Mouse (Mus musculus): ENCODE measurements around the gene Kcnk3. TPM values are rescaled to one million over a fixed set of nuclear protein-coding genes. Genes with fewer than 3 reads are reported as not detected.
A peak's percentile ranks its signal among the peaks of the same experiment; 100 is the strongest.

Gene Kcnk3
- total RNA-seq, 4 experiments from 2014 or later, result 0.17 to 1.2 (median 0.39) TPM

DNA sequence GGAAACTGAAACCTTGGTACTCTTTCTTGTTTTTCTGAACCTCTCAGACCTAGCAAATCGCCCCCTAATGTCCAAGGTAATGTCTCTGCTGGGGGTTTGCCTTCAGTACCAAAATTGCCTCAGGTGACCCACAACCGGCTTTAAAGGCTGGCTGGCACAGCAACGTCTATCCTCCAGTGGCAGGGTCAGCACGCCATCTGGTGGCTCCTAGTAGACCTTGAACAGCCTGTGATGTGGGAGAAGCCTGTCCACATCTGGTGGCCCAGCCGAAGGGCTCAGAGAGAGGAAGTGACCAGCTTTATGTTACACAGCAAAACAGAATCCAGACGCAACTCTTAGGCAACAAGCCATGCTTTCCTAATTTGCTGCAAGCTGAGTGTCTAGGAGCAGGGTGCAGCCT is 50.1 kb downstream of the Kcnk3 start:
- DNase-seq (ENCODE audit: low spot score in 2 of 2), result peak; percentile 52 to 67

GRCm38 (mm10) chr5:30643477-30644179 is 55.7 kb downstream of the Kcnk3 start:
- DNase-seq (ENCODE audit: low spot score in 2 of 2), result no peak

DNA sequence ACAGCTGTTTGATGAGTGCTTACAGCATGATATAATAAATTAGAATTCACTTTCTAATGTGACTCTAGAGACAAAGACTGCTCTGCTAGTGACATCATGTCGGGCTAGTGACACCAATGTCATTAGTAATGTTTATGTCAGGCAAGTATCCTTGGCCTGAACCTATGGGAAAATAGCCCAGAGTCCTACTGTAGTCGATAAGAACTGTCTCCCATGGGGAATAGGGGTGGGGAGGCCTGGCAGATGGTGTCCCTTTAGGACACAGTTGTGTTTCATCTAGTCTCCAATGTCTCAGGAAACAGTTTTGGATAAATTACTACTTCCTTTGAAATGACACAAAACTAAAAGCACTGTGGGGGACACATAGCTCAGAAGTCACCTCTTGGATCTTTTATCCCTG is 58.1 kb downstream of the Kcnk3 start:
- no peak for DNase-seq (ENCODE audit: low spot score in 2 of 2)

DNA sequence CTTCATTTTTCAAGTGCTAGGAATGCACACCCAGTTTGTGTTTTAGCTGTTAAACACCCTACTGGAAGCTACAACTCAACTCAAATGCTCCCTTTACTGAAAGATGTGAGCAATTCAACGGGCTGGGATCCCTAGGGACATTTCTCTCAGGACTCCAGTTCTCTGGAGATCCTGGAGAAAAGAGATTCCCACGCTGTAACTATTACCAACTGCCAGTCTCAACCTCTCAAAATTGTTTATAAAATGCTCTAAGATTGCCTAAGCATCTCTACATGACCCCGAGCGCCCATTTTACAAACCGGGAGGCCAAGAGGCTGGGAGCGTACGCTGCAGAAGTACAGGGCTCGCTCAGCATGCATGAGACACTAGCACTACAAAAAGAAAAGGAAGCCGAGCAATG is 59.4 kb downstream of the Kcnk3 start:
- DNase-seq (ENCODE audit: low spot score in 2 of 2), result no peak

DNA sequence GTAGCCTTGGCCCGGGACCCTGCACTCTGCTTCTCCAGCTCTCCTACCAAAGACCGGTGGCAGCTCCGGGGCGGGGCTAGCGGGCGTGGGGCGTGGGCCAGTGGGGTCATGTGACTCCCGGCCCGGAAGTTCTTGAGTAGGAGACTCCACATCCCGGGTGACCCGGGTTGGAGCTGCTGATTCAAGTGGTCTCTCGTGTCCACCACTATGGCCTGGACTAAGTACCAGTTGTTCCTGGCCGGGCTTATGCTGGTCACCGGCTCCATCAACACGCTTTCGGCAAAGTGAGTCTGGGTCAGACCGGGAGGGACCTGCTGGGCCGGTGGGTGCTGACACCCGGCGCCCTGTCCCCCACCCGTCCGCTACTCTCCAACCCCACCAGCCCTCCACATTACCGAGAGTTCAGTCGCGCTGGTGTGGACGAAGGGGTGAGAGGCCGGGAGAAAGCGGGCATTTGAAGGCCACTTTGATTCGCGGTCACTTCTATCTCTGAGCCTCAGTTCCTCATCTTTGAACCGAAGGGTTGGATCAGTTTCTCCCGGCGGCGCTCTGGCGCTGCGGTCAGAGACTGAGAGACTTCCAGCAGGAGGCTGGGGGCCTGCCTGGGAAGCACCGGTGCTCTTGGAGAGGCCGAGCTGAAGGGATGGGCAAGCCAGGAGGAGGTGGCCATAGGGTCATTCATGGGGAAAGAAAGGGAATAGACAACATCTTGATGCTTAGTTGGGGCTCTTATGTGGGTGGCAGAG is 60.0 kb downstream of the Kcnk3 start, which contains the start of gene Slc35f6:
Slc35f6 (plus strand) TSS at position 119 of the 746 bp plus-strand sequence.
- DNase-seq (ENCODE audit: low spot score in 2 of 2), result peak; percentile 89 to 90

- DNase-seq (ENCODE audit: low spot score in 2 of 2), result no peak
Observed at GRCm38 (mm10) chr5:30649558-30649957, 61.6 kb downstream of the Kcnk3 start.

DNA sequence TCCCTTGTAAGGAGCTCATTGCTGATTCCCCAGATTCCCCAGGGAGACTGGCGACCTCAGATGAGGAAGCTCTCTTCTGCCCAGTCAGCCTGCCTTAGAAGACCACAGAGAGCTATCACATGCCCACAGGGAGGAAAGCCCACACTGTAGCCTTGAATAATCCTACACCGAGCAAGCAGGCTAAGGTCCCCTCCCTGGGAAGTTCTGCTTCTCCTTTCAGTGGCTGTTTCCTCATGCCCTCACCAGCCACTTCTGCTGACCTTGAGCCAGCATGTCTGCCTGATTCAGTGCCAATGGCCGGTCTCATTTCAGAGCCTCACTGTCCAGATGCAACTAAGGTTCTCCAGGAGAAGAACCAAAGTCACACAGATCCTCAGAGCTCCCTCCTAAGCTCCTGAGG is 62.8 kb downstream of the Kcnk3 start:
- peak in 1 of 2 experiments; percentile 30 for DNase-seq (ENCODE audit: low spot score in 2 of 2)

- no peak for DNase-seq (ENCODE audit: low spot score in 2 of 2)
Observed at GRCm38 (mm10) chr5:30651554-30651953, 63.6 kb downstream of the Kcnk3 start.

DNA sequence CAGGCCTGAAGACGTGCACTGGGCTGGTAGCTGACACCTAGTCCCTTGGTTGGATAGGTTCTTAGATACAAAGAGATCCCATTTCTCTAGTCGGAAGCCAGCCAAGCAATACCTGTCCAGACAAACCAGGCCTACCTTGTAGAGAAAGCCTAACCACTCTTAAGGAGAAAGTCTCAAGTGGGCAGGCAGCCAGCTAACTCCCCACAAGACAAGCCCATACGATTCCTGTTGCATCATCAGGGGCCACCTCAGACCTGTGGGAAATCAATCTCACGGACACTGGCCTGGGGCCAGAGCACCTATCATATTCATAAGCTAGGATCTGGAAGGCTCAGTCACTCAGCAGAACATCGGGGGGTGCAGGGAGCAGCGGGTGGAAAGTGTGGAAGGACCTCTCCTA is 65.3 kb downstream of the Kcnk3 start:
- DNase-seq (ENCODE audit: low spot score in 2 of 2), result no peak

GRCm38 (mm10) chr5:30655042-30655441 is 67.1 kb downstream of the Kcnk3 start:
- DNase-seq (ENCODE audit: low spot score in 2 of 2), result no peak

GRCm38 (mm10) chr5:30655526-30656195 is 67.7 kb downstream of the Kcnk3 start:
- no peak for DNase-seq (ENCODE audit: low spot score in 2 of 2)

DNA sequence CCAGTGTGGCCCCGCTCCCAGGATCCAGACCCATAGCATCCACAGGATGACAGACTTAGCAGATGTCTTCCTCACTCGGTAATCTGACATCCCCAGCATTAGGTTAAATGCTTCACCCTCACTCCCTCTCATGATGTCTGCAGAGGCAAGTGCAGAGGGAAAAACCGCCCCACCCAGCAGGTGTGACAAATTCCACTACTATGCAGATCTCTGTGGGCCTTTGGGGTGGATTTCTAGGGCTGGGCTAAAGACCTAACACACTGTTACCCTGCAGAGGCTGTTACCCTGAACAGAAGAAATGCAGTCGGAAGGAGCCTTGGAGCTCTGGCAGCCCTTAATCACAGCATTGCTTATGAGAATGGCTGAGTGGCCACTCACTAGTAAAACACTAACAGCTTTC is 71.1 kb downstream of the Kcnk3 start:
- DNase-seq (ENCODE audit: low spot score in 2 of 2), result no peak

- no peak for DNase-seq (ENCODE audit: low spot score in 2 of 2)
Observed at GRCm38 (mm10) chr5:30660278-30660677, 72.3 kb downstream of the Kcnk3 start.

DNA sequence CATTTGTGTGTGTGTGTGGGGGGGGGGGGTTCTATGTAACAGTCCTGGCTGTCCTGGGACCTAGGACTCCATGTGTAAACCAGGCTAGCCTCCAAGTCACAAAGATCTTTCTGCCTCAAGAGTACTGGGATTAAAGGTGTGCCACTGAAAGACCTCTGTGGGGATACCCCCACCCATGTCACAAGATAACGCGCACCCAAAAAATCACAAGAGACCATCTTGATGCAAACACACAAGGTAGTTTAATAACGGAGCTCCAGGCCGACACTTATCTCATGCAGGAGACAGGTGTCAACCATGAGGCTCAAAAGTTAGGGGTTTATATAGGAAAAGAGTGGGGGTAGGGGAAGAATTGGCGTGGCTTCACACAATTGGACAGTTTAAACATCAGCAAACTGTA is 72.8 kb downstream of the Kcnk3 start:
- no peak for DNase-seq (ENCODE audit: low spot score in 2 of 2)

- DNase-seq (ENCODE audit: low spot score in 2 of 2), result no peak
Observed at GRCm38 (mm10) chr5:30665360-30665759, 77.4 kb downstream of the Kcnk3 start.

GRCm38 (mm10) chr5:30665968-30666367 is 78.0 kb downstream of the Kcnk3 start:
- no peak for DNase-seq (ENCODE audit: low spot score in 2 of 2)

GRCm38 (mm10) chr5:30666391-30667195 is 78.6 kb downstream of the Kcnk3 start, which contains the start of gene Cenpa:
Cenpa (plus strand) TSS chr5:30666777.
- peak; percentile 81 to 82 for DNase-seq (ENCODE audit: low spot score in 2 of 2)

- no peak for DNase-seq (ENCODE audit: low spot score in 2 of 2)
Observed at GRCm38 (mm10) chr5:30667215-30667614, 79.2 kb downstream of the Kcnk3 start.

- DNase-seq (ENCODE audit: low spot score in 2 of 2), result no peak
Observed at GRCm38 (mm10) chr5:30667686-30668085, 79.7 kb downstream of the Kcnk3 start.

GRCm38 (mm10) chr5:30668637-30669495 is 80.9 kb downstream of the Kcnk3 start:
- no peak for DNase-seq (ENCODE audit: low spot score in 2 of 2)

- DNase-seq (ENCODE audit: low spot score in 2 of 2), result no peak
Observed at GRCm38 (mm10) chr5:30669496-30669830, 81.5 kb downstream of the Kcnk3 start.
